Mouse (Mus musculus) T-helper 1 cell (primary cell): ENCODE measurements at regions not wholly inside any gene's neighbourhood (a gene's known extent, or its start where the extent isn't known, plus 50 kb on each side); places are given as distances from the start of the nearest gene placed in this dataset.

Experiments used
- in situ Hi-C: fragments of 300-600 bp; cut with MboI, MseI; formaldehyde crosslinking; loops from one replicate; pipeline ENCODE4 v1.15.1; 2025; ENCODE audit warnings: high pct_unique_total_duplicates

GRCm38 (mm10) chr13:103683169-103683568 lies 91.2 kb downstream of the Srek1 start:
- in situ Hi-C loops, result no loop called here

GRCm38 (mm10) chr13:103680740-103681139 lies 93.7 kb downstream of the Srek1 start:
- in situ Hi-C loops, result no loop called here

GRCm38 (mm10) chr13:103680052-103680451 lies 94.4 kb downstream of the Srek1 start:
- in situ Hi-C loops, result no loop called here

GRCm38 (mm10) chr13:103676831-103677230 lies 97.6 kb downstream of the Srek1 start:
- in situ Hi-C loops, result no loop called here

GRCm38 (mm10) chr13:103676221-103676620 lies 98.2 kb downstream of the Srek1 start:
- in situ Hi-C loops, result no loop called here

DNA sequence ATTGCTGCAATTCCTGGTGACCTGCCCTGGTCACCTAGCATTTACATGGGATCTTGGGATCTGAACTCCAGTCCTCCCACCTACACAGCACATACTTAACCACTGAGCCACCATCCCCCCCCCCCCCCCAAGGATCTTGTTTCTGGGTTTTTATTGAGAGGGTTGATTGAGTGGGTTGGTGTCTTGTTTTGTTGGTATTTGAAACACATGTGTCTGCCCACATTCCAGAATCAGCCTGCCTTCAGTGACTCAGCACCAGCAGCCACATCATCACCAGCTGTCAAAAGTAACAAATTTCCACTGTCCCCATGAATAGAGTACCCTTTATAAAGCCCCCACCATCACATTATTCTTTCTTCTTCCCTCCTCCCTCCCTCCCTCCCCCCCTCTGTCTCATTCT lies 103.8 kb downstream of the Srek1 start:
- in situ Hi-C loops, result no loop called here

DNA sequence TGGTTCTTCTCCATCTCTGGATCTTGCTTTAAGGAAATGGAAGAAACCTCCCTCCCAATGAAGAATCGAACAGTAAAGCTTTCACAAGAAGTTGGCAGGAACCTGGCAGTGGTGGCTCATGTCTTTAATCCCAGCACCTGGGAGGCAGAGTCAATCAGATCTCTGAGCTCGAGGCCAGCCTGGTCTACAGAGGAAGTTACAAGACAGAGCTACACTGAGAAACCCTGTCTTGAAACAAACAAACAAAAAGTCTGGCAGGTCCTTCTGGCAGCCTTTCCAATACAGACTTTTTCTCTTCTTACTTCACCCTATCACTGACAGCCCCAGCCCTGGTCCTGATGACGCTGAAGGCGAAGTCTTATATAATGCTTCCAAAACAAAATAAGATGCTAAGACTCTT lies 104.6 kb downstream of the Srek1 start:
- in situ Hi-C loops, result no loop called here

DNA sequence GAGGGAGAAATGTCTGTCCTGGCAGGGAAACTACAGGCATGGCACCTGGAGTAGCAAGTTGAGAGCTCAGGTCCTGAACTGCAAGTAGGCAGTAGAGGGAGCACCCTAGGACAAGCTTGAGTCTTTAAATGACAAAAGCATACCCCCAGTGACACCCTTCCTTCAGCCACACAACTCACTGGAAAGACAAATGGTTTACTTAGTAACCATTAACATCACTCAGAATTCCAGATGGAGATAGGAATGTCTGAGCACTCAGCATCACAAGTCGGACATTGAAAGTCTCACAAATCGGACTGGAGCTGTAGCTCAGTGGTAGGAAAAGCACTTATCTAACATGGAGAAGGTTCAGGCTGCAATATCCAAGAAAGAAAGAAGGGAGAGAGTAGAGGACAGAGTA lies 106.7 kb downstream of the Srek1 start:
- in situ Hi-C loops, result no loop called here

DNA sequence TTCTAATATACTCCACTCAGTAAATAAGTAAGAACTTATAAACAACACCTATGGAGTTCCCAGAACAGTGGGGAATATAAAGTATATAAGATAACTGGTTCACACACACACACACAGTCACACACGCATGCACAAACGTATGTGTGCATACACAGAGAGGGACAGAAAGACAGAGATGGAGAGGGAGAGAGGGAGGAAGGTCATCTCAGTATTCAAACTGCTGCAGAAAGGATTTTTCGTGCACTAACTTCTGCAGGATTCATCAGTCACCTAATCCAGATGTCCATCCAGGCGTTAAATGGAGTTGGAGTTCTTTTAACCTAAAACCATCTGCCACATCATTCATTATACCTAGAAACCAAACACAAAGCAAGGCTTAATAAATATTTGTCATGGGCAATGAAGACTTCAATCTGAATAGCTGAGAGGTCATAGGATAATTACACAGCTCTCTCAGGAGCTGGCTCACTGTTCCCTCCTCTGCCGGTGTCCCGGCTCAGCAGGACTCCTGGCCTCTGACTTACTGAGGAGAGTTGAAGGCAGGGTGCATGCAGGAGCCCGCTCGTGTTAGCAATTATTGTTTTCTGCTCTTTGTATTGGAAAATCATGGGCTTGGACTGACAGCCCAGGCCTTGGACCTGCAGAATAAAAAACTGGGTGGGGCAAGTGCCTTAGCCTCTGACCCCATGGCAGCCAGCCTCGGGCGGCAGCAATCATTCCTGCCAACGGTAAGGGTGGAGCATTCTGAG lies 114.0 kb downstream of the Srek1 start:
- in situ Hi-C loops, result no loop called here

DNA sequence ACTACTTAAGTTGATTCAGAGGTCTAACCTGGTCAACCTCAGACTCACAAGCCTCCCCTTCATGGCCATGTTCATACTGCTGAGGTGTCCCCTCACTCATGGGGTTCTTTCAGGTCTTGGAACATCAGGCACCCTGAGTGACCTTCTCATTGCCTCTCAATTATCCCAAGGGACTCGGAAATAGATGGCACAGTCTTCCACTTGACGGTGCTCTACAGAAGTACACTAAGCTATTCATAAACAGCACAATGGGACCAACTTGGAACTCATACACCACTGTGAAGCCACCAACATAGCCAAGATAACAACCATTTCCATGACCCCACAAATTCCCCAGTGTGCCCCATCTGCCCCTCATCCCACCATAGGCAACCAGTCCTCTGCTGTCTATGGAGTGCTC lies 118.4 kb downstream of the Srek1 start:
- in situ Hi-C loops, result no loop called here

DNA sequence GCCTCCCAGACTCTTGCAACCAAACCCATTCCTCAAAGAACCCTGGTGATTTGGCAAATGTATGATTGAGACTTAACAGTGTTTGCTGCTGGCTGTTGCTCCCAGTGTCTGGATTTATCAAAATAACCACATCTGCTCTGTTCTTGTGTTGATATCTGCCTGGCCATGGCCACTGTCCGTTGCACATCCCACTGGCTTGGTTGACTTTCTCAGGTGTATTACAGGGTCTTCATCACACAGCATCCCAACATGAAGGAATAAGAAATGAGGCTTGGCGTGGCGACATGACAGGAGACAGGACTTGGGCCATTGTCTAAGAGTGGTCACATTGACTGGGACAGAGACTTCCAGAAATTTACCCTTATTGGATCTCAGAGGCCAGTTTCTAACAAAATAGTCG lies 121.2 kb downstream of the Srek1 start:
- in situ Hi-C loops, result no loop called here

DNA sequence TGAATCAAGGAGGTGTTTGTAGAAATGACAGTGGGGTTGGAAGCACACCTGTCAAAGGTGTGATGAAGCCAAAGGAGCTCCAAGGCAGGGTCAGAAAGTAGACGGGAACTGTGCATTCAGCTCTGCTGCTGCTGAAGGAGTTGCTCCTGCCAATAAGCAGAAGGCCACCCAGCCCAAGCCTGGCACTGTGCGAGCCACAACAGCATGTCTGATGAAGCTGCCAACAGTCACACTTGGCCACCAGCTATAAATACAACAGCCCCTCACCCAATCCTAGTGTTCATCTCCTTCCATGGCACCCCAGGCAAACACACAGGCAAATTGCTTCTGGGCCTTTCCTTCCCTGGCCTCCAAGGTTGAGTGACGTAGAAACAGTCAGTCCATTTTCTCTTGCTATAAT lies 125.0 kb downstream of the Srek1 start:
- in situ Hi-C loops, result no loop called here

- in situ Hi-C loops, result no loop called here
Observed at GRCm38 (mm10) chr13:103648016-103648415, 126.4 kb downstream of the Srek1 start.

GRCm38 (mm10) chr13:103646035-103646434 lies 128.4 kb downstream of the Srek1 start:
- in situ Hi-C loops, result no loop called here

DNA sequence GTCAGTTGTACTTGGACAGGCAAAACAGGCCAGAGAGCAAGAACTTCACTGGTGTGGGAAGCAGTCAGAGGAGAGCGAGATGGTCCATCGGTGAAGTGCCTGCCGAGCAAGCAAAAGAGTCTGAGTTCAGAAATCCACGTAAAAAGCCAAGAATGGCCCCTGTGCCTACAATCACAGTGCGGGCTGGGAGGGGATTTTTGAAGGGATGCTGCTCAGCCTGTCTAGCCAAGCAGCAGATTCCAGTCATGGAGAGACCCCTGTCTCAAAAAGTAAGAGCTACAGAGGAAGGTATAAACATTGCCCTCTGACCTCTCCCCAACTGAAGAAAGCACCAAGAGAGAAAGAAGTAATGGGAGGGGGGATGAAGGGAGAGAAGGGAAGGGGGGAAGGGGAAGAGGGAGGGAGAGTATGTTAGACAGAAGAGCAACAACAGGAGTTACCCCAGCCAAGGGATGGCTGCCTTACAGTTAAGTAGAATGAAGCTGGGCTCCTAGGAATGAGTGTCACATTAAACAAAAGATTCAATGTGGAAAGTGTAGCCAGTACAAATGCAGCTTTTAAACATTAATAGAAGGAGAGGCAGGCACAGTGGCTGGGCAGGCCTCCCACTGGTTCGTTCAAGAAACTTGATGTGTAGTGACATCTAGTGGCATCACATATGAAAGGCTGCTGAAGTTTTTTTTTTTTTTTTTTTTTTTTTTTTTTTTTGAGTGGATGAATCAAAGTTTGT lies 130.2 kb downstream of the Srek1 start:
- in situ Hi-C loops, result loop anchor here (5.0 kb wide), 1 partner anchor 472 kb away; no protein-coding TSS in a partner anchor

DNA sequence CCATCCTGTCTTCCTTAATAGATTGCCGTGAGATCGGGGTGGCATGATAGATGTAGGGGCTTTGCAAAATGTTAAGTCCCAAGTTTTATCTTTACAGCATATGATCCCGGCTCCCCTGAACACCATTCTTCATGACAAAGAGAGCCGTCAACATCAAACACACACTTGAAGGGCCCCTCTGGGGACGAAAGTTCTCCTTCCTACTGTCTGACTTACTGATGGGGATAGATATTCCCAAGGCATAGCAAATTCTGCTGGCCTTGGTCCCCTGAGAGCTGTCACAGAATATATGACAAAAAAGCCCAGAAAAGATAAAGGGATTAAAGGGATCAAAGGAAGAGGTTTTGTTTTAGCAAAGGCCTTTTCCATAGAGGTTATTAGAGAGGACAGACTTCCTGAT lies 130.9 kb downstream of the Srek1 start:
- in situ Hi-C loops, result loop anchor here (5.0 kb wide), 1 partner anchor 471 kb away; no protein-coding TSS in a partner anchor

DNA sequence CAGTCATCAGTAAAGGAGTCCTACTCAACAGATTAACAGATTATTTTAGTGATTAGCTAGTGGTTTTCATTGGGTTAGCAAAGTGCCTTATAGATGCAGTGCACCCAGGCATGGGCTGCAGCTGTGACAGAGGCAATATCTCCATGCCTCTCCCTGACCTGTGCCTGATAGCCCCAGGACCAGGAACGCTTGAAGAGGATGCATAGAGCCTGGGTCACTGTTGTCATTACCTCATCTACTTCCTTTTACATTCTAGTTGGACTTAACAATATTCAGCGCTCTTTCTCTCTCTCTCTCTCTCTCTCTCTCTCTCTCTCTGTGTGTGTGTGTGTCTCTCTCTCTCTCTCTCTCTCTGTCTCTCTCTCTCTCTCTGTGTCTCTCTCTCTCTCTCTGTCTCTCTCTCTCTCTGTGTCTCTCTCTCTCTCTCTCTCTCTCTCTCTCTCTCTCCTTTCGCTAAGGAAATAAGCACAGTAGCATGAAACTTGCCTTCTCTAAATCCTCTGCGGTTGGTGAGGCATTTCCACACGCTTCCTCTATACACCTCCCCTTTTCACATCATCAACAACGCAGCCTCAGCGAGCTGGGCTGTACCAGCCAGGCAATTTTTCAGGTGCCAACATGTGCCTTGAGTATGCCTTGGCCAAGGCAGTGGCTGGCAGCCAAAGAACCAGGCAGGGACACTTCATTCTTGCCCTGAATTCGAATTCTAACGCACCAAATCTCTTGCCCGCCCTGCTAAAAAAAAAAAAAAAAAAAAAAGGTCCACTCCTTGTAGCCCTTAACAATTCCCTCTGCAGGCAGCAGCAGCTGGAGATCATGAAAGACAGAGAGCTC lies 131.6 kb downstream of the Srek1 start:
- in situ Hi-C loops, result loop anchor here (5.0 kb wide), 1 partner anchor 470 kb away; no protein-coding TSS in a partner anchor

DNA sequence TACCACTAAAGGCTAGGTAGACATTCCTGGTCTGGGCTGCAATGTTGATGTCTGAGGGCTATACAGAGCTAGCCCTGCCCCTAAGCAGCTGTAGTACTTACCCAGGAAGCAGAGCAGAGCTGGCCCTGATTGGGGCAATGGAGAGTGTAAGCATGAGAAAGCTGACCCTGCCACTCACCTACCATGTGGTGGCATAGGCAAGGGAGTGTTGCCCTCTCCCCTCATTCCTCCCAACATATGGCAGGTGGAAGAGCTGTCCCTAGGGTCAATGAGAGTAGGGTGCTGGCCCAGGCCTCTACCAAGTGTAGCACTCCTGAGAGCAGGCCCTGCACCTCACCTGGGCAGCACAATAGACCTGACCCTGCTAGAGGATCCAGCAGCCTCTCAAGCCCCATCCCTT lies 136.4 kb downstream of the Srek1 start:
- in situ Hi-C loops, result no loop called here

DNA sequence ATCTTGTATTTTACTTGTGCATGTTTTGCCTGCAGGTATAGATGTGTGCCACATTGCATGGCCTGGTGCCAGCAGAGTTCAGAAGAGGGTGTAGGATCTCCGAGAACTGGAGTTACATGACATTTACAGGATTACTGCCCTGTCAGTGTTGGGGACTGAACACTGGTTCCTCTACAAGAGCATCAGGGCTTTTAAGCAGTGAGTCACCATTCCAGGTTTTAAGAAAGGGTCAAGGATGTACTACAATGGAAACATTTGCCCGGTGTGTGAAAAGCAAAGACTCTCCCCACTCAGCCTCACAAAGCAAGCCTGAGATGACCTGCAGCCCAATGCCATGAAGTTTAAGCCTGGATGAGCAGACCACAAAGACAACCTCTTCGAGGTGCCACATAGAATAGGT lies 137.0 kb downstream of the Srek1 start:
- in situ Hi-C loops, result no loop called here

DNA sequence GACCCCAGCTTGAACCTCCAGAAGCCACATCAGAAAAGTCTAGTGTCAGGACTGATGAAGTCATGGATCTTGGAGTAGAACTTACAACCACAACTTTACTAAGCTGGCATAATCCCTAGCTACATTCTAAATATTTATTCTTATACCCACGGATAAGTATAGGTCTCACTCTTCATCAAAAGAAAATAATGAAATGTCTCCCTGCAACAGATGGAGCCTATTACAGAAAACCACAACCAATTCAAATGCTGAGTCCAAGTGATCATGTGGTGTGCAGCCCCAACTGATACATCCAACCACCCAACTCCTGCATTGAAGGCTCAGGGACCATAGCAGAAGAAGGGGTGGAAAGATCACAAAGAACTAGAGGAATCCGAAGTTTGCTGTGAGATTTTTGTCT lies 137.8 kb downstream of the Srek1 start:
- in situ Hi-C loops, result no loop called here

DNA sequence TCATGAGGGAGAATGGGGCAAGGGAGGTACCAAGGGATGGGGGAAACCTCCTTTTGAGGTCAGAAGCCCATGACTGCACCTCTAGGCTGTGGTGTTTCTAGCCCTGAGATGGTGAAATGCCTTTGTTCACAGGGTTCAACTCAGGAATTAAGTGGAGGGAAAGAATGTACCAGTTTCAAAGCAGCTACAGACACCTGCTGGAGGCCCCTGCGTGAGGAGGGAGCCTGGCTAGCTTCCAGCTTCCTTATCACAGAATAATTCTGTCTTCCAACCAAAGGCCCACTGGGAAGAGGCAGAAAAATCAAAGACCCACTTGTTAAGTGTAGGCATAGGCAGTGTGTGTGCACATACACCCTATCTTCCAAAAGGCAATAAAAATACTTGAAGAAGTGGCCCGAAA lies 150.6 kb downstream of the Srek1 start:
- in situ Hi-C loops, result no loop called here

- in situ Hi-C loops, result no loop called here
Observed at GRCm38 (mm10) chr13:103623319-103623718, 151.1 kb downstream of the Srek1 start.
